Mouse (Mus musculus) mature B cell (primary cell): ENCODE measurements around the gene Slc23a3.

Experiments
- in situ Hi-C: fragments of 300-500 bp; cut with MboI; formaldehyde crosslinking; loops from 2 replicates; pipeline ENCODE4 v1.14.3; 2019

Gene Slc23a3

DNA sequence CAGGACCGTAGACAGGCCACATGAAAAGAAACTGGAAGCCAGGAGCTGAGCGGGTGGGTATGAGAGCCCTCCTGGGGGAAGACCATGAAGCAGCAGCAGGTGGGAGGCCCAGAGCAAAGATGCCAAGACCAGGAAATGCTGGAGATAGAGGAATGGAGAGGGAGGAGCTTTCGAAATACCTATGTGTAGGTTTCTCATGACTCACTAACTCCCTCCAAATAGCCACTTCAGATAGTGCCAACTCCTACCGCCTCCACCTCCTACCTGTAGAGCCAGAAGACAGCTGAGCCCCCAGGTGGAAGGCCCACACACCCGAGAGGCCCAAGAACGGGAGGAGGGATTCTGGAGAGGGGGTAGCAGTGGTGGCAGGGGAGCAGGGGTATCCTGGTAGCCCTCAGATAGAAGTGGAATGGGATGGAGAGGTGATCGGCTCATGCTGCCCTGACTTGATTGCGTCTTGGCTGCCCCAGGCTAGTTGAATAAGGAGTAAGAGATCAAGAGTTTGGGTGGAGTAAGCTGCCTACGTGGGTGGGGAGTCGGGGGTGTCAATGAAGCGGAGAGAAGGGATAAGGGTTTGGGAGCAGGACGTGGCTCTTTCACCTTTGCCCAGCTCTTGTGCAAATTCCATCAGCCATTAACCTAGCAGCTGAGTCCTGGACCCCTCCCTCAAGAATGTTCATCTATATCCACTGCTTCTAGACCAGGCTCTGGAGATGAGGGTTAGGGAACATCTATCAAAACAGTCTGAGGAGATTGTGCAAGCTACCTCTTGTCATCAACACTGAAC lies at the start of gene Slc23a3:
Slc23a3 (minus strand) TSS at position 470 of the 787 bp plus-strand sequence.
- in situ Hi-C loops: no loop called here

DNA sequence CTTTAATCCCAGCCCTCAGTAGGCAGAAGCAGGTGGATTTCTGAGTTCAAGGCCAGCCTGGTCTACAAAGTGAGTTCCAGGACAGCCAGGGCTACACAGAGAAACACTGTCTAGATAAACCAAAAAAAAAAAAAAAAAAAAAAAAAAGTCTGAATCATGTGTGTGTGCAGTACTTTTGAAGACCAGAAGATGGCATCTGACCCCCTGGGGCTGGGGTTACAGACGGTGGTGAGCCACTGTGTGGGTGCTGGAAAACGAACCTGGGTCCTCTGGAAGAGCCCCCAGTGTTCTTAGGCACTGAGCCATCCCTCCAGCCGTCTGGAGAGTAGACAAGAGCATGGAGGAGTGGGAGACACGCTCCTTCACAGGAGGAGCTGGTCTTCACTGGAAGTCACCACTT lies 48.5 kb upstream of the Slc23a3 start:
- in situ Hi-C loops: no loop called here

- in situ Hi-C loops: no loop called here
Observed at GRCm38 (mm10) chr1:75181377-75181870, 47.7 kb upstream of the Slc23a3 start.

DNA sequence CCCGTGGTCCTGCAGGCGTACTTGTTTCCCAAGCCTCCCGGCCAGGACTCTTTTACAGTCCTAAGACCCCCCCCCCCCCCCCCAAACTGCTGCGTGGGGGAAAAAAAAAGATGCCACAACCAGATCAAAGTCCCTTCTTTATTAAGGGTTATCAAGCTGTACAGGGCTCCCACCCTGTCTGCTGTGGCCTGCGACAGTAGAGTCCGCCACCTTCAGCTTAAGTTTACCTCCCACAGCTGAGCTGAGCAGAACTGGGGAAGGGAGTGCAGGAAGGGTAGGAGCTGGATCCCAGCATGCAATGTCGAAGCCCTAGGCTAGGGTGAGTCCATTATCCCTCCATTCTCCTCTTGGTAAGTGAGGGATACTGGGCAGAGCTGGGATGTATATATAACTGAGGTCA lies 47.1 kb upstream of the Slc23a3 start:
- in situ Hi-C loops: no loop called here

- in situ Hi-C loops: no loop called here
Observed at GRCm38 (mm10) chr1:75180105-75180590, 46.5 kb upstream of the Slc23a3 start, which contains the start of gene Abcb6. Gene Abcb6, minus strand, starts transcription at chr1:75180392.

DNA sequence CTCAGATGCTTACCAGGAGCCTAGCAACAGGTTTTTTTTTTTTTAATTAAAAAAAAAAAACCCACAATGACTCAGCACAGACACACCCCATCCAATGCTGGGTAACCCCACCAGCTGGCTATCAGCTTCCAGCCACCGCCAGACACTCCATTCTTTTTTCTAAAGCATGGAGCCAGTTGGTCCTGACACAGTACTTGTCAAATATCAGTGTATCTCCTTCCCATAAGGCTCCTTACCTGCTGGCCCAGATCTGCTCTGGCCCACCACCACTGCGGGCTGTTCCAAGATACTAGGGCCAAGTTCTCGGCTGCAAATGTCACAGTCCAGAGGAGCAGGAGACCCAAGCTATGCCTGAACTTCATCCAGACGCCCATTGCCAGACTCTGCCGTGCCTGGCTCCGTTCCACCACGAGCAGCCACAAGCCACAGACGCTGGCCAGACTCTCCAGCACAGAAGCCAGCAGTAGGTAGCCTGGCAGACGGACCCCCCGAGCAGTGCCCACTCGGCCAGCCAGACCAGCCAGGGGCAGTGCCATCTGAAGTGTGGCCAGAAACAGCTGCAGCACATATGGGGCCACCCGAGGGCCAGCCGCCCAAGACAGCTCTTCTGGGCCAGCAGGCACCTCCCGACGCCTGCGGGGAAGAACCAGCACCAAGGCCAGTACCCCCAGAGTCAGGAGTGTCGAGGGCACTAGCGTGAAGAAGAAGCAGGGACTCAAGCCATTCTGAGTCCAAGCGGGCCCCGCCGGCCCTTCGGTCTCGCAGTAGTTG lies 45.8 kb upstream of the Slc23a3 start:
- in situ Hi-C loops: no loop called here

- in situ Hi-C loops: no loop called here
Observed at GRCm38 (mm10) chr1:75168472-75169464, 35.1 kb upstream of the Slc23a3 start, which contains the start of gene Zfand2b. Gene Zfand2b, plus strand, starts transcription at chr1:75168646.

DNA sequence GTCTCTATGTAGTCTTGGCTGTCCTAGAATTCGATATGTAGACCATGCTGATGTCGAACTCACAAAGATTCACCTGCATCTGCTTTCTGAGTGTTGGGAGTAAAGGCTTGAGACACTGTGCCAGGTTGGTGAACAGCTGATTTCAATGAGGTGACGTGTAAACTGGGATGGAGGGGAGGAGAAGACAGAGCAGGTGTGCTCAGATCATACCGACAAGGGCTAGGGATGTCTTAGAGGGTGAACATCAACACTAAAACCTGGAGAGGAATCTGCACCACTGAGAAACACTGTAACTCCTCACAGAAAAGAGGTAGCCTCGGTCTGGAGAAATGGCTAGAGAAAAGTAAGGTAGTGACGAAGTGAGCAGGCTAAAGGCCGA lies 34.4 kb upstream of the Slc23a3 start:
- in situ Hi-C loops: no loop called here

DNA sequence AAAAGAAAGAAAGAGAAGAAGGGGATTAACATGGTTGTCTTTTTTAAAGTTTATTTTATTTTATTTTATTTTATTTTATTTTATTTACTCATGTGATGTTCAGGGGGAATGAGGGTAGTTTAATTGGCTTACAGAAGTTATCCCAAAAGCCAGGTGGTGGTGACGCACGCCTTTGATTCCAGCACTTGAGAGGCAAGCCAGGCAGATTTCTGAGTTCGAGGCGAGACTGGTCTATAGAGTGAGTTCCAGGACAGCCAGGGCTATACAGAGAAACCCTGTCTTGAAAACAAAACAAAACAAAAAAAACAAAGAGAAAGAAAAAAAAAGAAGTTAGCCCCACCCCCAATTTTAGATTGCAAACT lies 26.5 kb upstream of the Slc23a3 start:
- in situ Hi-C loops: no loop called here

- in situ Hi-C loops: no loop called here
Observed at GRCm38 (mm10) chr1:75159540-75160255, 26.0 kb upstream of the Slc23a3 start.

DNA sequence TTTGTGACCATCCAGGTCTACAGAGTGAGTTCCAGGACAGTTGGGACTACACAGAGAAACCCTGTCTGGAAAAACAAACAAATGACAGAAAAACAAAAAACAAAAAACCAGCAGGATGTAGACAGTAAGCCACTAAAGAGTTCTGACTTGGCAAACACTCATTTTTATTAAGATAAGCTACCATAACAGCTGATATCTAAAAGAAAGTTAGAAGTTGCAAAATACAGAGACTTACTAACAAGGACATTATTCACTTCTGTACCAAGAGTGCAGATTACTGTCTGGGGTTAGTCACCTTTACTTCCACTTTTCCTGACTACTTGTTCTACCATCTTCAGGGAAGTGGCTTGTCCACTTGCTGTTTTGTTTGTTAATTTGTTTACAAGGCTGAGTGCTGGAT lies 25.3 kb upstream of the Slc23a3 start:
- in situ Hi-C loops: no loop called here

- in situ Hi-C loops: no loop called here
Observed at GRCm38 (mm10) chr1:75155837-75156236, 22.1 kb upstream of the Slc23a3 start.

DNA sequence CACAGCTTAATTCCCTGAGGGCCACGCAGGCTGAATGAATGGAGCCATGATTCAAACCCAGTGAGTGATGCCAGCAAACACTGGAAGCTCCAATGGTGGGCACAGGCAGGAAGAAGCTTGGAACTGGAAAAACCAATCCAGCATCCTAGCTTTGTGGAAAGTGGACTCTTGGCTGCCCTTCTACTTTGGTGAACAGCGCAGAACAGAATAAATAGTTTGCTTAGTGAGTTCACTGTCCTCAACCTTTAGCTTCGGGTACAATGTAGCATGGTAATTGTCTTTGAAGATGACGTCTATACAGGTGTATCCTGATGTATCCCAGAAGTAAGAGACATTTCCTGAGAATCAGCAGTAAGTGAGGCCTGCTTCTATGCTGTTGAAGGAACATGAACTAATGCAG lies 15.0 kb upstream of the Slc23a3 start:
- in situ Hi-C loops: no loop called here

- in situ Hi-C loops: no loop called here
Observed at GRCm38 (mm10) chr1:75147411-75148135, 13.9 kb upstream of the Slc23a3 start.

DNA sequence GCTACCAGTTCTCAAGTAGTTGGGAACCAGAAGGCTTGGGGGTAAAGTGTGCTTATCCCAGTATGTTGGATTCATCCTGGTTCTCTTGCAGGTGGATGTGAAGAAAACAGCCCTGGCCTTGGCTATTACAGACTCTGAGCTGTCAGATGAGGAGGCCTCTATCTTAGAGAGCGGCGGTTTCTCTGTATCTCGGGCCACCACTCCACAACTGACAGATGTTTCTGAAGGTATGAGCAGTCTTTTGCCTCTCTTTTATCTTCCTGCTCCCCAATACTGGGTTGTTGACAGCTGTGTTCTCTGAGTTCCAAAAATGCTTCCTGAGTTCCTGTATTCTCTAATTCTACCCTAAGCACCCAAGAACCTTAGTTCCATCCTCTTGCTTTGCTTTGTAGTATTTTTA lies 11.9 kb upstream of the Slc23a3 start:
- in situ Hi-C loops: no loop called here

- in situ Hi-C loops: no loop called here
Observed at GRCm38 (mm10) chr1:75142301-75143261, 8.9 kb upstream of the Slc23a3 start, which contains the start of the genes Cnppd1 and Retreg2. Gene Cnppd1, minus strand, starts transcription at chr1:75142711. Gene Retreg2, plus strand, starts transcription at chr1:75142778.

GRCm38 (mm10) chr1:75141486-75142190 lies 7.9 kb upstream of the Slc23a3 start:
- in situ Hi-C loops: no loop called here

- in situ Hi-C loops: no loop called here
Observed at GRCm38 (mm10) chr1:75140601-75141190, 7.0 kb upstream of the Slc23a3 start.
